Mouse (Mus musculus): ENCODE measurements around the gene Plod1. TPM values are rescaled to one million over a fixed set of nuclear protein-coding genes. Genes with fewer than 3 reads are reported as not detected.
A peak's percentile ranks its signal among the peaks of the same experiment; 100 is the strongest.

Gene Plod1
- polyA plus RNA-seq, 1 experiment from 2014 or later, result 32.6 TPM

DNA sequence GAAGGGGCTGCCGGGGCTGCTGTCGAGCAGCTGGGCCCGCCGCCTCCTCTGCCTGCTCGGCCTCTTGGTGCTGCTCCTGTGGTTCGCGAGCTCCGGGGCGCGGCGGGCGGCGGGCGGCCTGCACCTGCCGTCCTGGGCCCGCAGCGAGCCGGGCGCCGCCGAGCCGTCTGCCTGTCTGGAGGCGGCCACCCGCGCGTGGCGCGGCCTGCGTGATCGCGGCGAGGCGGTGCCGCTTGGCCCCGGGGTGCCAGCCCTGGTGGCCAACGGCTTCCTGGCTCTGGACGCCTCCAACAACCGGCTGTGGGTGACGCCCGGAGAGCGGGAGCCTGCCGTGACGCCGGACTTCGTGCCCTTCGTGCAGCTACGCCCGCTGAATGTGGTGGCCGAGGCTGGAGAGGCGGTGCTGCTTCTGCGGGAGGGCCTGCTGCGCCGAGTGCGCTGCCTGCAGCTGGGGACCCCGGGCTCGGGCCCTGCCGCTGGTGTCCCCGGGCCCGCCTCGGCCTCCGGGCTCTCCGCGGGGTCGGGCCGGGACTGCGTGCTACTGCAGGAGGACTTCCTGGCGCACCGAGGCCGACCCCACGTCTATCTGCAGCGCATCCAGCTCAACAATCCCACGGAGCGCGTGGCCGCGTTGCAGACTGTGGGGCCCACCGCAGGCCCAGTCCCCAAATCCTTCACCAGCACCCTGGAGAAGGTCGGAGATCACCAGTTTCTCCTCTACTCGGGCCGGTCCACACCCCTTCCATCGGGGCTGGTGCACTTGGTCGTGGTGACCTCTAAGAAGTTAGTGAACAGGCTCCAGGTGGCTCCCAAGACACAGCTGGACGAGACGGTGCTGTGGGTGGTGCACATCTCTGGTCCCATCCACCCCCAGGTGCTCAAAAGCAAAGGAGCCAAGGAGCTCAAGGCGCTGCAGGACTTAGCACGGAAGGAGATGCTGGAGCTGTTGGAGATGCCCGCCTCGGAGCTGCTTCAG lies 4.8 kb upstream of the Plod1 start:
- Histone ChIP-seq H3K36me3 (ENCODE audit: control insufficient read depth, insufficient read depth, low read length) (peaks cover 24% of the 10 kb centered on the region), H3K27ac (ENCODE audit: low read depth, low read length) (peak overlapping the region; percentile 74), H3K27me3 (replicated peaks; ENCODE audit: control insufficient read depth, insufficient read depth, low read length) (no peaks in the 10 kb centered on the region), H3K4me2 (peak overlapping the region; percentile 99), H3K4me3 (ENCODE audit: low read depth, low read length) (peak overlapping the region; percentile 99), H3K9ac (ENCODE audit: low read depth, low read length) (peak overlapping the region; percentile 92), H3K9me3 (ENCODE audit: control insufficient read depth, low read length) (no peaks in the 10 kb centered on the region), H3K4me1 (replicated peaks; ENCODE audit: control insufficient read depth, insufficient read depth, low read length) (peaks cover 13% of the 10 kb centered on the region)
- ATAC-seq (replicated peaks; ENCODE audit: low FRiP score) (peak; percentile 67), DNase-seq (ENCODE audit: low spot score) (peak; percentile 52)
- 6% methylated on average over 72 of the region's 88 CpGs for WGBS

DNA sequence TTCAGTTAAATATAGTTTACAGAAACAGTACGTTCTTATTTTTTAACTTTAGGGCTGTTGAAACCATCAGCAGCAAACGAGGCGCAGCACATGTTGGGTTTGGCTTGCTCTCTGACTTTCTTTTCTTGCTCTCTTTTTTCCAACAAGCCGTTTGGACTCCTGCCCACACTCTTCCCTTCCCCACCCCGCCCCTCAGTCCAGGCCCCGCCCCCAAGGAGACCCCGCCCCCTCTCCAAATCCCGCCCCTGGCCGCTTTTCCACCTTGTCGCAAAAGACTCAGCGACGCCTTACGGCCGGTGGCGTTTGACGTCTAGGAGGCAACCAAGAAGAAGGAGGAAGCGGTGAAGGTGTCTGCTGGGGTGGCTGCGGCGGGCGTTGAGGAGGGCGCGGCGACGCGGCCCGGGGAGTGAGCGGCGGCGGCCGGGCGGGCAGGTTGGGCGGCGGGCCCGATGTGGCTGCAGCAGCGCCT lies 4.0 kb upstream of the Plod1 start, which contains the start of gene 2510039O18Rik:
TSS of gene 2510039O18Rik (plus strand) at position 320 of the 469 bp plus-strand sequence.
- Histone ChIP-seq H3K27ac (ENCODE audit: low read depth, low read length) (peak within 1 kb of the TSS; percentile 74), H3K36me3 (ENCODE audit: control insufficient read depth, insufficient read depth, low read length) (peaks cover 17% of the 10 kb centered on the region), H3K4me2 (peak within 1 kb of the TSS; percentile 99), H3K4me1 (replicated peaks; ENCODE audit: control insufficient read depth, insufficient read depth, low read length) (peaks cover 17% of the 10 kb centered on the region), H3K9ac (ENCODE audit: low read depth, low read length) (peak within 1 kb of the TSS; percentile 92), H3K4me3 (ENCODE audit: low read depth, low read length) (peak within 1 kb of the TSS; percentile 99), H3K9me3 (ENCODE audit: control insufficient read depth, low read length) (no peaks in the 10 kb centered on the region), H3K27me3 (replicated peaks; ENCODE audit: control insufficient read depth, insufficient read depth, low read length) (no peaks in the 10 kb centered on the region)
- peak; percentile 84 for DNase-seq (ENCODE audit: low spot score)
- under 1% methylated on average over 32 of the region's 35 CpGs for WGBS
- ATAC-seq (replicated peaks; ENCODE audit: low FRiP score), result peak; percentile 73

DNA sequence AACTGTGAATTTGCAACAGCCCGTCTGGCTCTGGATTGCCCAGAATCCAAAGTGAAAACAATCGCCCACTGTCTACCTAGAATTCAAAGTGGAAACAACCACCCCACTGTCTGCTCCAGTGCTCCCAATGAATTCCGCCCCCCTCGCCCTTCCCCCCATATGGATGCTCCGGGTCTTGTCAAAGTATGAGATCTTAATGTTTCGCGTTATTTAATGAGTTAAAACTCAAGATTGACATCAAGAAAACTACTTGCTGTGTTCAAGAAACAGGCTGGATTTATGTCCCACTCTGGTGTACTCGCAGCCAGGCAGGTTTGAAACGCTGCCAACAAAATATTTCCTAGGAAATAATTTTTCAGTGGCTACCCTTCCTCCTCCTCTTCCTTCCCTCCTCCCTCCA lies 3.5 kb upstream of the Plod1 start:
- Histone ChIP-seq H3K27me3 (replicated peaks; ENCODE audit: control insufficient read depth, insufficient read depth, low read length) (no peaks in the 10 kb centered on the region), H3K27ac (ENCODE audit: low read depth, low read length) (no peak overlapping the region), H3K36me3 (ENCODE audit: control insufficient read depth, insufficient read depth, low read length) (peaks cover 12% of the 10 kb centered on the region), H3K4me2 (peak overlapping the region; percentile 51), H3K4me3 (ENCODE audit: low read depth, low read length) (0 out of 2 replicates have a peak overlapping the region, but pooled peaks have one; percentile 99), H3K4me1 (replicated peaks; ENCODE audit: control insufficient read depth, insufficient read depth, low read length) (peaks cover 17% of the 10 kb centered on the region), H3K9ac (ENCODE audit: low read depth, low read length) (0 out of 2 replicates have a peak overlapping the region, but pooled peaks have one; percentile 10), H3K9me3 (ENCODE audit: control insufficient read depth, low read length) (no peaks in the 10 kb centered on the region)
- no peak for ATAC-seq (replicated peaks; ENCODE audit: low FRiP score)
- DNase-seq (ENCODE audit: low spot score), result no peak
- 63% methylated on average over 9 of the region's 9 CpGs for WGBS

DNA sequence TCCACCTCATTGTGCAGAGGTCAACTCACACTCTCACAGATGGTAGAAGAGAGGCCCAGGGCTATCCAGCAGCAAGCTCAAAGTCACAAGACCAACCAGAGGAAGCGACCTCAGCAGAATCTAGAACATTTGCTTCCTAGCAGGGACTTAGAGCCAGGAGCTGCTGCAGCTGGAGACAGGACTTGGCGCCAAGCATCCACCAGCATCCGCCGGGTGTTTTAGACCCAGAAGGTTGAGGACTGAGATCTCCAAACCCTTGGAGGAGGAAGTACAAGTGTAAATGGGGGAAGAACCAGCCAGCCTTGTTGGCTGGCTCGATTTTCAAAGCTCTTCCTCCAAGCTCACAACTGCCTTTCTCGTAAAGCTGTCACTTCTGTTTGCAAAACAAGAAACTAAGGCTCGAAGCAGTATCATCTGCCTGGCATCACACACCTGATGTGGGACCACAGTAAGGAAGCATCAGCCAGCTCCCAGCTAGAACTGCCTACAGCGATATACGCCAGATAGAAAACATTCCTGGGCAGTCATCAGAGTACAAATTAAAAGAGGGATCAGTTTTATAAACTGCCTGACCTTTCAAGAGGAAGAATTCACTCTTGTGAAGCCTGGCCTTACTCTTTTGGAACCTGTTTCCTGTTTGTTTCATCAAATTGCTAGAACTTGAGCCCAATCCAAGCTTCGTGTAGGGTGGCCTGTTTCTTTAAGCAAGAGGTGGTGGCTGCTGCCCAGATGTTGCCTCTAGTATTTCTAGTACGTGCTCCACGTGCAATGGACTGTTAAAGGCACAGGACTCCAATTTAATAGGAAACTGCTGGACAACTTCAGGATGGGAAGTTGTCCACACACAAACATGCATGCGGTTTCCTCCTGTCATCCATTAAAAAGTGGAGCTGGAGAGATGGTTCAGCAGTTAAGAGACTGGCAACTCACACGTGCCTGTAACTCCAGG lies 1.9 kb upstream of the Plod1 start:
- Histone ChIP-seq H3K4me3 (ENCODE audit: low read depth, low read length) (no peak overlapping the region), H3K4me2 (no peak overlapping the region), H3K4me1 (replicated peaks; ENCODE audit: control insufficient read depth, insufficient read depth, low read length) (peaks cover 20% of the 10 kb centered on the region), H3K9me3 (ENCODE audit: control insufficient read depth, low read length) (no peaks in the 10 kb centered on the region), H3K27ac (ENCODE audit: low read depth, low read length) (no peak overlapping the region), H3K36me3 (ENCODE audit: control insufficient read depth, insufficient read depth, low read length) (peaks cover 2% of the 10 kb centered on the region; the same call in 1 of the 2 replicates), H3K27me3 (replicated peaks; ENCODE audit: control insufficient read depth, insufficient read depth, low read length) (no peaks in the 10 kb centered on the region), H3K9ac (ENCODE audit: low read depth, low read length) (no peak overlapping the region)
- 54% methylated on average over 14 of the region's 14 CpGs for WGBS
- ATAC-seq (replicated peaks; ENCODE audit: low FRiP score) (no peak), DNase-seq (ENCODE audit: low spot score) (no peak)

DNA sequence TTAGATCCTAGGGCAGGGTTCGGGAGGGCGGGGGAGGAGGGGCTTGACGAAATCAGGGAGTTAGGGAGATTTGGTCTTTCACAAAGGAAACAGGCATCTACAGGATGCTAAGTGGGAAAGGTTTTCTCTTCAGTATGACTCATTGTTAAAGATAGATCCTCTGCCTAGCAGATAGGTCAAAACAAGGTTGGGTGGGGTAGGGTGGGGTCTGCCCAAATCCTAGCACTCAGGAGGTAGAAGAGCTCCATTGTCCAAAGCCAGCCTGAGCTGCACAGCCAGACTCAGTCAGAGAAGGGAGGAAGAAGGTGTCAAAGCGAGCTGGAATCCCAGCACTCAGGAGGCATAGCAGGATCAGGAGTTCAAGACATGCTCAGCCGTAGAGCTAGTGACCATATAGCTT lies 919 bp upstream of the Plod1 start:
- H3K27me3 ChIP-seq (replicated peaks; ENCODE audit: control insufficient read depth, insufficient read depth, low read length), result no peaks in the 10 kb centered on the region
- no peak overlapping the region for H3K9ac ChIP-seq (ENCODE audit: low read depth, low read length)
- ATAC-seq (replicated peaks; ENCODE audit: low FRiP score), result no peak
- 58% methylated on average over 5 of the region's 5 CpGs for WGBS
- no peak for DNase-seq (ENCODE audit: low spot score)
- H3K4me3 ChIP-seq (ENCODE audit: low read depth, low read length), result no peak overlapping the region
- H3K36me3 ChIP-seq (ENCODE audit: control insufficient read depth, insufficient read depth, low read length), result peaks cover 2% of the 10 kb centered on the region; the same call in 1 of the 2 replicates
- no peak overlapping the region for H3K27ac ChIP-seq (ENCODE audit: low read depth, low read length)
- no peaks in the 10 kb centered on the region for H3K9me3 ChIP-seq (ENCODE audit: control insufficient read depth, low read length)
- H3K4me1 ChIP-seq (replicated peaks; ENCODE audit: control insufficient read depth, insufficient read depth, low read length), result peaks cover 18% of the 10 kb centered on the region
- H3K4me2 ChIP-seq, result peak overlapping the region; percentile 91; the same call in 1 of the 2 replicates

DNA sequence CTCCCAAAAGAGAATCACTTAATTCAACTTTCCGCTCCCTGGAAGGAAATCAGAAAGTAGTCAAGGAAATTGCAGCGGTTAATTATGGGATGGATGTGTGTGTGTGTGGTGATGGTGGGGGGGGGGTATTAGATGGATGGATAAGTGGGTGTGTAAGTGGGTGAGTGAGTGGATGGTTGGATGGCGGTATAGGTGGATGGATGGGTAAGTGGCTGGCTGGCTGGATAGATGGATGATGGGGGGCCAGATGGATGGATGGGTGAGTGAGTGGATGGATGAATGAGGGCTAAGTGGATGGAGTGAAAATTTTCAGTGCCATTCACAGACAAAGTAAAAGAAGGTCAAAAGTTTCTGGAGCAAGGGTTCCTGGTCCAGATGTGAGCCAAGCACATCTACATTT lies 454 bp upstream of the Plod1 start:
- Histone ChIP-seq H3K4me3 (ENCODE audit: low read depth, low read length) (peak overlapping the region; percentile 71), H3K9ac (ENCODE audit: low read depth, low read length) (peak overlapping the region; percentile 81), H3K27ac (ENCODE audit: low read depth, low read length) (no peak overlapping the region), H3K4me2 (peak overlapping the region; percentile 91), H3K27me3 (replicated peaks; ENCODE audit: control insufficient read depth, insufficient read depth, low read length) (no peaks in the 10 kb centered on the region), H3K4me1 (replicated peaks; ENCODE audit: control insufficient read depth, insufficient read depth, low read length) (peaks cover 13% of the 10 kb centered on the region), H3K36me3 (ENCODE audit: control insufficient read depth, insufficient read depth, low read length) (peaks cover under 1% of the 10 kb centered on the region; the same call in 1 of the 2 replicates), H3K9me3 (ENCODE audit: control insufficient read depth, low read length) (no peaks in the 10 kb centered on the region)
- no peak for DNase-seq (ENCODE audit: low spot score)
- 45% methylated on average over 3 of the region's 3 CpGs for WGBS
- ATAC-seq (replicated peaks; ENCODE audit: low FRiP score), result no peak

DNA sequence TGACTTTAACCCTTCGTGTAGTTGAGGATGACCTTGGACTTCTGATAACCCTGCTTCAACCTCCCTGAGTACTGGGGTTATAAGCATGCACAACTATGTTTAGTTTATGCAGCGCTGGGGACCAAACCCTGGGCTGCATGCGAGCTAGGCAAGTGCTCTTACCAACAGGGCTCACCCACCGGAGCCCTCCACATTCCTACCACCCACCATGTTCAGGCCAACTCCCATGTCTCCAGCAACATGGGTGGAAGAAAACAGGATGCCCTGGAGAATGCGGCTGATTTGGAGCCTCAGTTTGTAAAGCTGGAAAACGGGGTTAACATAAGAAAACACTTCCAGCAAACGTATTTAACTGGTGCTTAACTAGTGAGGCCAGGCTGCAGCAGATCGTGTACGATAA lies 663 bp downstream of the Plod1 start:
- Histone ChIP-seq H3K9me3 (ENCODE audit: control insufficient read depth, low read length) (no peaks in the 10 kb centered on the region), H3K27ac (ENCODE audit: low read depth, low read length) (no peak overlapping the region), H3K9ac (ENCODE audit: low read depth, low read length) (peak overlapping the region; percentile 81), H3K4me1 (replicated peaks; ENCODE audit: control insufficient read depth, insufficient read depth, low read length) (peaks cover 7% of the 10 kb centered on the region), H3K4me2 (peak overlapping the region; percentile 91), H3K4me3 (ENCODE audit: low read depth, low read length) (peak overlapping the region; percentile 71), H3K27me3 (replicated peaks; ENCODE audit: control insufficient read depth, insufficient read depth, low read length) (no peaks in the 10 kb centered on the region), H3K36me3 (ENCODE audit: control insufficient read depth, insufficient read depth, low read length) (0 out of 2 replicates have a peak, but pooled peaks cover 2% of the 10 kb centered on the region)
- no peak for ATAC-seq (replicated peaks; ENCODE audit: low FRiP score)
- 17% methylated on average over 9 of the region's 9 CpGs for WGBS
- DNase-seq (ENCODE audit: low spot score), result no peak

DNA sequence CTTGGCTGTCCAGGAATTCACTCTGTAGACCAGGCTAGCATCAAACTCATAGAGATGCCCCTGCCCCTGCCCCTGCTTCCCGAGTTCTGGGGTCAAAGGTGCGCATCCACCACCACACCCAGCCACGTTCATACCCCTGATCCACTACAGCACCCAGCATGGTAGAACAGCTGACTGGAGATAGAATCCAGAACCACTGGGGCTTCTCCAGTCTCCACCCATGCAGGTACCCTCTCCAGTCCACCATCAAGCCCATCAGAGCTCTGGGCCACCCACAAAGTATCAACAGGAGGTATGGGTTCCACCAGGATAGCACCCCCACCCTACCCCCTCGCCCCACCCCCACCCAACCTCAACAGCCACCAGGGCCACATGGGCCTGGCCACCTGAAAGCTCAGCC lies 2.0 kb downstream of the Plod1 start:
- no peak overlapping the region for H3K4me2 ChIP-seq
- 72% methylated on average over 4 of the region's 4 CpGs for WGBS
- H3K4me1 ChIP-seq (replicated peaks; ENCODE audit: control insufficient read depth, insufficient read depth, low read length), result peaks cover 7% of the 10 kb centered on the region

More for the DNA sequence above, 2.0 kb downstream of the Plod1 start:
- H3K27me3 ChIP-seq (replicated peaks; ENCODE audit: control insufficient read depth, insufficient read depth, low read length), result no peaks in the 10 kb centered on the region
- H3K9ac ChIP-seq (ENCODE audit: low read depth, low read length), result no peak overlapping the region
- 0 out of 2 replicates have a peak, but pooled peaks cover 2% of the 10 kb centered on the region for H3K36me3 ChIP-seq (ENCODE audit: control insufficient read depth, insufficient read depth, low read length)
- DNase-seq (ENCODE audit: low spot score) (no peak), ATAC-seq (replicated peaks; ENCODE audit: low FRiP score) (no peak)
- H3K9me3 ChIP-seq (ENCODE audit: control insufficient read depth, low read length), result no peaks in the 10 kb centered on the region
- H3K27ac ChIP-seq (ENCODE audit: low read depth, low read length), result no peak overlapping the region
- H3K4me3 ChIP-seq (ENCODE audit: low read depth, low read length), result no peak overlapping the region

All from liver, embryonic 11.5 days (tissue).